Mouse (Mus musculus) thymus, postnatal 0 days (tissue): ENCODE measurements at regions not wholly inside any gene's neighbourhood (a gene's known extent, or its start where the extent isn't known, plus 50 kb on each side); places are given as distances from the start of the nearest gene placed in this dataset.
"Not testable (repeated sequence)": the region's sequence is repeated elsewhere in the genome, so short reads cannot be mapped to it uniquely, and the experiment has no call there.

Experiments
- DNase-seq: peaks from one replicate; pipeline ENCODE4 v3.0.0-alpha.2; 2015; ENCODE audit warnings: low spot score

DNA sequence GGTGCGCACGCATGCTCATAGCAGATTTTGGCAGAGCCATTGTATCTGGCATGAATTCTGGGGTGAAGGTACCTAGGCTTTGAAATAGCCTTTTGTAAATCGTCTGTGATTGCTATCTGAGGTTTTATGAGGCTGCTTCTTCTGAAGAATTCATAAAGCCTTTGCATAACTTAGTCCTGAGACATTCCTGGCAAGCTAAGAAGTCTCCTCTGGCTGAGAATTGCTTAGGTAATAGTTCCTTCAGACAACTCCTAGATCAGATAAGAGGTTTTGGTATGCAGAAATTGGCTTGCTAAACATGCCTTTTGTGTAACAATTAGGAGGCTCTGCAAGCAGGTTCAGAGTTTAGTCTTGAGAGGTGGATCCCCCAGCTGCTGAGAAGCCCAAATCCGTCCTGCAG is 82.7 kb downstream of the Pmp22 start:
- no peak for DNase-seq

- DNase-seq = peak; percentile 56
These were observed 84.3 kb downstream of the Pmp22 start for GRCm38 (mm10) chr11:63213043-63213442.

GRCm38 (mm10) chr11:63213901-63214425 is 85.2 kb downstream of the Pmp22 start:
- DNase-seq = no peak

GRCm38 (mm10) chr11:63215993-63216392 is 87.2 kb downstream of the Pmp22 start:
- no peak for DNase-seq

GRCm38 (mm10) chr11:63217049-63217448 is 88.3 kb downstream of the Pmp22 start:
- no peak for DNase-seq

GRCm38 (mm10) chr11:63226471-63226870 is 97.7 kb downstream of the Pmp22 start:
- DNase-seq = no peak

DNA sequence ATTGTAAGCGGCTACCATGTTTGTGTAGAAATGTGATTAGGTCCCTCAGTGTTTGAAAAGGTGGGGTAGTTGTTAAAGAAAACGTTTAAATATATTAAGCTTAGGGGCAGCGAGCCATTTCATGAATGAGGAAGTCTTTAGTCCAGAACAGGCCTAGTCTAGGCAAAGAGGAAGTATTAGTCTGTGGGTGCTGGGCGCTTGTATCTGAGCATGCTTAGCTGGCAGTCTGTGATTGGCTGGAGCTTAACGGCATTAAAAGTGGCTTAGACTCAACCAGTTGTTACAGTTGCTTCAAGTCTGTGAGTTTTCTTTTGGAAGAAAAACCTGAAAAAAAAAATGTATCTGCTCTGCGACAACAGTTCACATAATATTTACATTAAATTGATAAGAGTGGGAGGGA is 102.0 kb downstream of the Pmp22 start:
- no peak for DNase-seq

GRCm38 (mm10) chr11:63233172-63233966 is 104.6 kb downstream of the Pmp22 start:
- DNase-seq = peak; percentile 40

DNA sequence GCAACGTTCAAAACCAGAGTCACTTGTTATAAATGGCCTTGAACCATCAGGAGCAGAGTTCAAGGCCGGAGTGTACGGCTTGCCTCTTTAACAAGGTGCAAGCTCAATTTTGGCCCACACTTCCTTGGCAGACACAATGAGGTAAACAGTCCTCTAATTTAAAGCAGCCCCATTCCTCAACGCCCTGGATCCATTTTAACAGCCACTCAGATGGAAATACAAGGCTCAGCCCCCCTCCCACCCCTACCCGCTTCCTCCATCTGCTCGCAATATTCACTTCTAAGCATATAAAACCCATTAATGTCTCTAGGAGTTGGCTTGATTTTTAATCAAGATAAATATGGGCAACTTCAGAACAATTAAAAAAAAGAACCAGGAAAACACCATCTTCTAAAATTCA is 105.7 kb downstream of the Pmp22 start:
- DNase-seq = no peak

DNA sequence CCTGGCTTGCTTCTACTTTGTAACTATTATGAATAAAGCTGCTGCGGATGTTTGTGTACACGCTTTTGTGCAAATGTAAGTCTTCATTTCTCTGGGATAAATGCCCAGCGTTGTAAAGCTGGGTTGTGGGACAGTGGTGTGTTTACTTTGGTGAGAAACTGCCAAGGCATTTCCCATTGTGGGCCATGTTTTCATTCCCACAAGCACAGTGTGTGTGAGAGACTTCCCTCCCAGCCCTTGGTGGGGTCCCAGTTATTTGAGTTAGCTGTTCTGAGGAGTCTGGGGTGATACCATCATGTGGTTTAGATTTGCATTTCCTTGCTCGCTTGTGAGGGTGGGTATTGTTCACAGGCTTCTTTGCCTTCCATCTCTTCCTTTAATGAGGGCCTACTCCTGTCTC is 109.9 kb downstream of the Pmp22 start:
- no peak for DNase-seq

- no peak for DNase-seq
These were observed 115.2 kb downstream of the Pmp22 start for GRCm38 (mm10) chr11:63243906-63244416.

- DNase-seq = no peak
These were observed 116.3 kb downstream of the Pmp22 start for GRCm38 (mm10) chr11:63245041-63245440.

GRCm38 (mm10) chr11:63246052-63246661 is 117.4 kb downstream of the Pmp22 start:
- no peak for DNase-seq

GRCm38 (mm10) chr11:63252012-63252856 is 123.5 kb downstream of the Pmp22 start:
- DNase-seq = no peak

- no peak for DNase-seq
These were observed 124.3 kb downstream of the Pmp22 start for GRCm38 (mm10) chr11:63252968-63253602.

- peak; percentile 70 for DNase-seq
These were observed 135.8 kb downstream of the Pmp22 start for GRCm38 (mm10) chr11:63264432-63265061.

DNA sequence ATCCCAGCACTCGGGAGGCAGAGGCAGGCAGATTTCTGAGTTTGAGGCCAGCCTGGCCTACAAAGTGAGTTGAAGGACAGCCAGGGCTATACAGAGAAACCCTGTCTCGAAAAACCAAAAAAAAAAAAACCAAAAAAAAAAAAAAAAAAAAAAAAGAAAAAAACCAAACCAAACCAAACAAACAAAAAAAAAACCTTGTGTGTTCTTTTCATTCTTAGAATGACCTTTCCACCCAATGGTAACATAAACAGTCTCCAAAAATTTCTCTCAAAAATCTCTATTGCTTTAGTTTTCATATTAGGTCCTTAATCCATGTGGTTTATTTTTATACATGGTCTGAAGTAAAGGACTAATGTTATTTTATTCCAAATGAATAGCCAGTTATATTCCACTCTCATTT is 137.5 kb downstream of the Pmp22 start:
- DNase-seq = not testable (repeated sequence)

- DNase-seq = no peak
These were observed 147.9 kb downstream of the Pmp22 start for GRCm38 (mm10) chr11:63276641-63277040.

GRCm38 (mm10) chr11:63281839-63282238 is 153.1 kb downstream of the Pmp22 start:
- DNase-seq = no peak

- no peak for DNase-seq
These were observed 153.8 kb downstream of the Pmp22 start for GRCm38 (mm10) chr11:63282541-63282940.

- DNase-seq = no peak
These were observed 157.2 kb downstream of the Pmp22 start for GRCm38 (mm10) chr11:63286026-63286425.
